Mouse (Mus musculus): ENCODE data around the gene Fbxo9. TPM values are rescaled to one million over a fixed set of nuclear protein-coding genes. Genes with fewer than 3 reads are reported as not detected.

Gene Fbxo9
- polyA plus RNA-seq, 1 experiment = 144 TPM

DNA sequence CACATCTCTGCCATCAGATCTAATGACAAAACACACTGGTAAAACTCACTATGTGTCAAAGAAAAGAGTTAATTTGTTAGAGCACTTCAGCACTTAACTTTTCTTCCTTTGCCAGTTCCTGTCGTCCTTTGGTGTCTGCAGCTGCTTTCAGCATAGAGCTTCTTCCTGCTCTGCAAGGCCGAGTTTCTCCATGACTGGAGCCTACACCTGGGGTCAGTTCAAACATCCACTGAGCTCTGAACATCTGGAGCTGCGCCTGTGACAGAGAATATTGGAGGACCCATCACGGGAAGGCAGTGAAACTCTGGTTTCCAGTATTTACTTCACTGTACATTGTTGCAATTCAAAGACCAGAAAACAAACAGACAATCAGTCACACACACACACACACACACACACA is 7.4 kb downstream of the Fbxo9 start:
- TF ChIP-seq CTCF (IDR thresholded peaks at IDR 0.05; ENCODE audit: extremely low read depth, insufficient read depth, low read length) (no peak), POLR2A (IDR thresholded peaks at IDR 0.05; ENCODE audit: extremely low read depth, insufficient read depth, low read length) (no peak)
- no peaks in the 10 kb centered on the region for H3K4me1 ChIP-seq (ENCODE audit: control insufficient read depth, insufficient read depth, low read length)
- H3K27ac ChIP-seq (ENCODE audit: insufficient read depth, low read length) = no peak overlapping the region
- no peak overlapping the region for H3K4me3 ChIP-seq (ENCODE audit: insufficient read depth, low read length)

- Histone ChIP-seq H3K27ac (ENCODE audit: insufficient read depth, low read length) (no peak overlapping the region), H3K4me1 (ENCODE audit: control insufficient read depth, insufficient read depth, low read length) (no peaks in the 10 kb centered on the region), H3K4me3 (ENCODE audit: insufficient read depth, low read length) (no peak overlapping the region)
- TF ChIP-seq POLR2A (IDR thresholded peaks at IDR 0.05; ENCODE audit: extremely low read depth, insufficient read depth, low read length) (no peak), CTCF (IDR thresholded peaks at IDR 0.05; ENCODE audit: extremely low read depth, insufficient read depth, low read length) (no peak)
Measured at GRCm38 (mm10) chr9:78100956-78101355, 7.9 kb downstream of the Fbxo9 start.

DNA sequence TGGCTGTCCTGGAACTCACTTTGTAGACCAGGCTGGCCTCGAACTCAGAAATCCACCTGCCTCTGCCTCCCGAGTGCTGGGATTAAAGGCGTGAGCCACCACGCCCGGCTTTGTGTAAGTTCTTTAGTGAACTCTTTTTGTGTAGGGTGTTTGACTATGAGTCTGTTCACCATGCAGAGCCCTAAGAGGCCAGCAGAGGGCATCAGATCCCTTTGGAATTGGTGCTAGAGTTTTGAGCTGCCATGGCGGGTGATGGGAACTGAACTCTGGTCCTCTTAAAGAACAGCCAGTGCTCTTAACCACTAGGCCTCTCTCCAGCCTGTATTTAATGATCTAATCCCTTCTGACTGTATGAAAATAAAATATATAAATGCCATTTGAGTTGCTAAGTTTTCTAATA is 12.5 kb downstream of the Fbxo9 start:
- H3K27ac ChIP-seq (ENCODE audit: insufficient read depth, low read length) = no peak overlapping the region
- TF ChIP-seq CTCF (IDR thresholded peaks at IDR 0.05; ENCODE audit: extremely low read depth, insufficient read depth, low read length) (no peak), POLR2A (IDR thresholded peaks at IDR 0.05; ENCODE audit: extremely low read depth, insufficient read depth, low read length) (no peak)
- no peak overlapping the region for H3K4me3 ChIP-seq (ENCODE audit: insufficient read depth, low read length)
- H3K4me1 ChIP-seq (ENCODE audit: control insufficient read depth, insufficient read depth, low read length) = no peaks in the 10 kb centered on the region

DNA sequence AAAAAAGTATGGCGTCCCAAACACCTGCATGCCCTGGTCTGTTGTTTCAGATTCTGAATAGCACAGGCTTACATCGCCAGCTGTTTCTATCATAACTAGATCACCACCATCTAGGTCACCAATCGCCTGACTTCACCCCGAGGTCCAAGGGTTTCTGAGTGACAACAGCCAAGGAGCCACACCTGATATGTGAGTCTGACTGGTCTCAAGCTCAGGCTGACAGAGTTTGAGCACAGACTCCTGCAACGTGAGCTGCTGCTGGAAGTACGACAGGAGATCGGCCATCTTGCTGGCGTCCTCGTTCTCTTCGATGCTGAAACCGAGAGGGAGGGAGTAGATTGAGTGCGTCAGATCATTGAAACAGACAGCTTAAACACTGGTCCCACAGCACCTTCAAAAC is 13.2 kb downstream of the Fbxo9 start:
- TF ChIP-seq POLR2A (IDR thresholded peaks at IDR 0.05; ENCODE audit: extremely low read depth, insufficient read depth, low read length) (no peak), CTCF (IDR thresholded peaks at IDR 0.05; ENCODE audit: extremely low read depth, insufficient read depth, low read length) (no peak)
- no peaks in the 10 kb centered on the region for H3K4me1 ChIP-seq (ENCODE audit: control insufficient read depth, insufficient read depth, low read length)
- no peak overlapping the region for H3K27ac ChIP-seq (ENCODE audit: insufficient read depth, low read length)
- no peak overlapping the region for H3K4me3 ChIP-seq (ENCODE audit: insufficient read depth, low read length)

GRCm38 (mm10) chr9:78090596-78090995 is 18.3 kb downstream of the Fbxo9 start:
- no peak overlapping the region for H3K27ac ChIP-seq (ENCODE audit: insufficient read depth, low read length)
- no peak for TF ChIP-seq POLR2A (IDR thresholded peaks at IDR 0.05; ENCODE audit: extremely low read depth, insufficient read depth, low read length)
- TF ChIP-seq CTCF (IDR thresholded peaks at IDR 0.05; ENCODE audit: extremely low read depth, insufficient read depth, low read length) = no peak

DNA sequence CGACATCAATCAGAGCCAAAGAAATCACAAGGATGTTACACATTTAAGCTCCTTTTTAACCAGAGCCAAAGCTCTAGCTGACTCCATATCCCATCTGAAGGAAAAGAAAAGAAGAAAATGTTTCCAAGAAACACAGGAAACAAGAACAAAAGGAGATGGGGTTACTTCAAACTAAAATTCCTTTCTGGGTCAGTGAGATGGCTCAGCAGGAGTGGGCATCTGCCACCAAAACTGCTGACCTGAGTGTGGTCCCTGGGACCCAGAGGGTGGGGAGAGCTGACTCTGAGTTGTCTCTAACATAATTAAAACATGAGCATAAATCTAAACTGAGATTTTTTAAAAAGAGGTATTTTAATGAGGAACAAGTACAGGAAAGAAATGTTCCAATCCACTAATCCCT is 19.0 kb downstream of the Fbxo9 start:
- Histone ChIP-seq H3K4me1 (ENCODE audit: control insufficient read depth, insufficient read depth, low read length) (peaks cover 4% of the 10 kb centered on the region), H3K4me3 (ENCODE audit: insufficient read depth, low read length) (no peak overlapping the region), H3K27ac (ENCODE audit: insufficient read depth, low read length) (no peak overlapping the region)
- TF ChIP-seq CTCF (IDR thresholded peaks at IDR 0.05; ENCODE audit: extremely low read depth, insufficient read depth, low read length) (no peak), POLR2A (IDR thresholded peaks at IDR 0.05; ENCODE audit: extremely low read depth, insufficient read depth, low read length) (no peak)

More at GRCm38 (mm10) chr9:78090596-78090995, 18.3 kb downstream of the Fbxo9 start:
- Histone ChIP-seq H3K4me1 (ENCODE audit: control insufficient read depth, insufficient read depth, low read length) (peaks cover 4% of the 10 kb centered on the region), H3K4me3 (ENCODE audit: insufficient read depth, low read length) (no peak overlapping the region)

GRCm38 (mm10) chr9:78088971-78089370 is 19.9 kb downstream of the Fbxo9 start:
- TF ChIP-seq POLR2A (IDR thresholded peaks at IDR 0.05; ENCODE audit: extremely low read depth, insufficient read depth, low read length) (no peak), CTCF (IDR thresholded peaks at IDR 0.05; ENCODE audit: extremely low read depth, insufficient read depth, low read length) (no peak)
- peaks cover 4% of the 10 kb centered on the region for H3K4me1 ChIP-seq (ENCODE audit: control insufficient read depth, insufficient read depth, low read length)
- no peak overlapping the region for H3K4me3 ChIP-seq (ENCODE audit: insufficient read depth, low read length)
- no peak overlapping the region for H3K27ac ChIP-seq (ENCODE audit: insufficient read depth, low read length)

DNA sequence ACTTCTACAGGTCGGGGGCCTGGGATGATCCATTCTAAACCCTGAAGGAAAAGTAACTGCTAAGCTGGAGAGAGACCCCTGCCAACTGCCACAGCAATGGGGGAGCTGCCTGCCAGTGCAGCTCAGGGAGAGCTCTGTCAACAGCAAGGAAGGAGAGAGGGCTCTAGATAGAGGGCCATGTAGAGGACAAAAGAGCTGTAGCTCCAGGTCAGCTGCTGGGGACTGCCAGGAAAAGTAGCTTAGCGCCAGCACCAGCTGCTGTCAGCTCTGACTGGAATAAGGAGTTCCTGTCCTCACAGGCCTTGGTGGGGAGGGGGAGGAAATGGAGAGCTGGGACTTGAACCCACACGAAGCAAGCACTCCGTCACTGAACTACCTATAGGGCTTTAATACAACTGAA is 20.3 kb downstream of the Fbxo9 start:
- no peak overlapping the region for H3K4me3 ChIP-seq (ENCODE audit: insufficient read depth, low read length)
- TF ChIP-seq CTCF (IDR thresholded peaks at IDR 0.05; ENCODE audit: extremely low read depth, insufficient read depth, low read length) (no peak), POLR2A (IDR thresholded peaks at IDR 0.05; ENCODE audit: extremely low read depth, insufficient read depth, low read length) (no peak)
- peaks cover 4% of the 10 kb centered on the region for H3K4me1 ChIP-seq (ENCODE audit: control insufficient read depth, insufficient read depth, low read length)
- H3K27ac ChIP-seq (ENCODE audit: insufficient read depth, low read length) = no peak overlapping the region

DNA sequence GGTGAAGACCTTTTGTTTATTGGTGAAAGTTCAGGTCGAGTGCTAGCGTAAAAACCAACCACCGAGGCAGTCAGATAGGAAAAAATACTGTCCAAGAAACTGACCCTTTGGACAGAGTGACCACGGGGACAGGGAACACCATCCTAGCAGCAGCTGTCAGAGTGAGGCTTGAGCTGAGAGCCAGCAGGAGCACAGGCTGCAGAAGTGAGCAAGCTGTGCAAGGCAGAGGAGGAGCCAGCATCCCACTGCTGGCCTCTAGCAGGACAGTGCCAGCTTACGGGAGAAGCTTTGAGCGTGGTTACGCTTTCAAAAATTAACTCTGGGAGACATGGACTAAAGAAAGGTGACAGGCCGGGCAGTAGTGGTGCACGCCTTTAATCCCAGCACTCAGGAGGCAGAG is 21.1 kb downstream of the Fbxo9 start:
- Histone ChIP-seq H3K27ac (ENCODE audit: insufficient read depth, low read length) (no peak overlapping the region), H3K4me1 (ENCODE audit: control insufficient read depth, insufficient read depth, low read length) (peaks cover 4% of the 10 kb centered on the region), H3K4me3 (ENCODE audit: insufficient read depth, low read length) (no peak overlapping the region)
- TF ChIP-seq CTCF (IDR thresholded peaks at IDR 0.05; ENCODE audit: extremely low read depth, insufficient read depth, low read length) = no peak
- TF ChIP-seq POLR2A (IDR thresholded peaks at IDR 0.05; ENCODE audit: extremely low read depth, insufficient read depth, low read length) = no peak

DNA sequence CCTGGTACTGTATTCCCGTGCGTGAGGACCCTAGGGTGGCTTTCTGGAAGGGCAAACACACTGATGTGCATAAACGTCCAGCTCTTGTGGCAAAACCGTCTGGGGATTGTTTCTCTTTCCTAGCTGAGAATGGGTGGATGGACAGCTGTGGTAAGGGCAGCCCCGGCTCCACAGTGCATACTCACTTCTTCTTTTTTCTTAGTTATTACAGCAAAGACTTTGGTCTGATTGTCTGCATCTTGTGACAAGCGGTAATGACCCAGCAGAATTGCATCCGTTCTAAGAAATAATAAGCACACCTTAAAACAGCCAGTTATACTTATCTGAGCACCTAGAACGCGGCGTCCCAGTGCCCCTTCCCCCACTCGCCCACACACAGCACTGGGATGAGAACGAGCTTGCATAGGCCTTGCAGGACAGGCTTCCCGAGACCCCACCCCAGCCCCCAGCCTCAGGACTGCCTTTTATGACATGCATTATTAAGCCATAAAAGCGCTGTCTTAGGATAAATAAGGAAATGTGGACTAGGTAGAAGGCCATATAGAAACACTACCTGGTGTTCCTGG is 23.1 kb downstream of the Fbxo9 start:
- H3K4me3 ChIP-seq (ENCODE audit: insufficient read depth, low read length) = no peak overlapping the region
- H3K27ac ChIP-seq (ENCODE audit: insufficient read depth, low read length) = no peak overlapping the region
- peaks cover 4% of the 10 kb centered on the region for H3K4me1 ChIP-seq (ENCODE audit: control insufficient read depth, insufficient read depth, low read length)
- TF ChIP-seq POLR2A (IDR thresholded peaks at IDR 0.05; ENCODE audit: extremely low read depth, insufficient read depth, low read length) (no peak), CTCF (IDR thresholded peaks at IDR 0.05; ENCODE audit: extremely low read depth, insufficient read depth, low read length) (no peak)
